Mouse (Mus musculus): ENCODE measurements around the gene Polr2g. TPM values are rescaled to one million over a fixed set of nuclear protein-coding genes. Genes with fewer than 3 reads are reported as not detected.

The Polr2g gene
- polyA plus RNA-seq, 1 experiment from 2014 or later, result 123 TPM

DNA sequence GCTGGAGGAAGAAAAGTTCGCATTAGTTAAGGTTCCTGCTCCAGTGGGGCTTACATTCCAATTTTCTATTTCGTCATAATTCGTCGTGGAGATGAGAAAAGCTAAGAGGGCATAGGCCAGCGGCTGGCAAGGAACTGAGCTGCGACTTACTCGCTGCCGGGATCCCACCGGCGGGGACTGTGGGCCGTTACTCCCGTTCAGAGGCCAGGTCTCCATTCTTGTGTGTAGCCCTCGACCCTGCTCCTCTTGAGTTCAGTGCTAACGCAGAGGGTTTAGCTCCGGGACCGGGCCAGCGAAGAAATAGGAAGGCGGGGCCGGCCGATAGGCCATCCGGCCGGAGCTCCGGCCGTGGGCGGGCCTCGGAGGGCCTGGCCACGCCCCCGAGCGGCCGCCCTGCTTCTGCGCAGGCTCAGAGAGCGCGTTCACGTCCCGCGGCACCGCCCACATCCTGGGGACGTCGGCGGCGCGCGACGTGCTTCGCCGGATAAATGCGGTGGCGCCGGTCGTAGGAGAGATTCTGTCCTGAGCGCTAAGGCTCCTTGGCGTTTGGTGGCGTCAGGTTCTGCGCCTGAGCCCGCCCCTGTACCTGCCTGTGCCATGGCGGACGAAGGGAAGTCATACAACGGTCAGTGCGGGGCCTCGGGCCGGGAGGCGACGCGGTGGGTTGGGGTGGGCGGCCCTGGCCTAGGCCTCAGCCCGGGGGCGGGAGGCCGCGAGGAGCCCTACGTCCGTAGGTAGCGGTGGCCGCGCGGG is 41.6 kb downstream of the Polr2g start, which contains the start of gene Nxf1:
Nxf1 (plus strand) TSS at position 439 of the 753 bp plus-strand sequence.
- ATAC-seq (peak; percentile 97), DNase-seq (ENCODE audit: low spot score) (peak; percentile 97)
- H3K36me3 ChIP-seq (ENCODE audit: insufficient read depth, low read length), result peaks cover 11% of the 10 kb centered on the region
- H3K9me3 ChIP-seq (ENCODE audit: low read length), result no peaks in the 10 kb centered on the region
- H3K4me2 ChIP-seq (replicated peaks; ENCODE audit: low read depth, low read length), result peak within 1 kb of the TSS; percentile 75
- WGBS, result 0% methylated on average over 61 of the region's 75 CpGs
- H3K4me1 ChIP-seq (ENCODE audit: insufficient read depth, low read depth, low read length), result peaks cover 6% of the 10 kb centered on the region; the same call in 1 of the 2 replicates
- peak within 1 kb of the TSS; percentile 96 for H3K9ac ChIP-seq (replicated peaks; ENCODE audit: low read depth)
- H3K27ac ChIP-seq (ENCODE audit: low read length), result peak within 1 kb of the TSS; percentile 93
- no peaks in the 10 kb centered on the region for H3K27me3 ChIP-seq (replicated peaks; ENCODE audit: insufficient read depth, low read length)
- H3K4me3 ChIP-seq (ENCODE audit: low read depth, low read length), result peak within 1 kb of the TSS; percentile 96
- TF ChIP-seq EP300 (IDR thresholded peaks at IDR 0.05) (no peak), CTCF (IDR thresholded peaks at IDR 0.05) (peak; percentile 31)

DNA sequence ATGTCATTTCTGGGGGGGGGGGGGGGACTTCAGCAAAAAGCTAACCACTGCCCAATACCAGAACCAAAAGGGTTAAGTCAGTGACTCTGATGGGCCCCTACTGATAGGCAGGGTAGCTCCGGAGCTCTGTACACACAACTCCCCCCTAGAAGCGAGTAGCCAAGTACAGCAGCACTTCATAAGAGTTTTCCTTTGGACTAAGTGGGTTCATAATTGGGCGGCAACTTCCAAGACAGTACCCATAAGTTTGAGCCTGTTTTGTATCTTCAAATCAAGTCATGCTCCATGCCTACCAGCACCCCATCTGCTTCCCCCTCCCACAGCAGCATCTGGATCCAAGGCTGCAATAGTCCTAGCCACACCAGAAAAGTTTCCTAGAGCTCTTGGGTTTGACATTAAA is 42.7 kb downstream of the Polr2g start:
- Histone ChIP-seq H3K36me3 (ENCODE audit: insufficient read depth, low read length) (peaks cover 17% of the 10 kb centered on the region), H3K9me3 (ENCODE audit: low read length) (no peaks in the 10 kb centered on the region), H3K4me3 (ENCODE audit: low read depth, low read length) (no peak overlapping the region), H3K4me2 (replicated peaks; ENCODE audit: low read depth, low read length) (peak overlapping the region; percentile 75; the same call in 1 of the 2 replicates), H3K27me3 (replicated peaks; ENCODE audit: insufficient read depth, low read length) (no peaks in the 10 kb centered on the region), H3K27ac (ENCODE audit: low read length) (peak overlapping the region; percentile 93), H3K9ac (replicated peaks; ENCODE audit: low read depth) (no peak overlapping the region), H3K4me1 (ENCODE audit: insufficient read depth, low read depth, low read length) (peaks cover 6% of the 10 kb centered on the region; the same call in 1 of the 2 replicates)
- TF ChIP-seq EP300 (IDR thresholded peaks at IDR 0.05) (no peak), CTCF (IDR thresholded peaks at IDR 0.05) (no peak)
- ATAC-seq (no peak), DNase-seq (ENCODE audit: low spot score) (no peak)
- 45% methylated on average over 3 of the region's 3 CpGs for WGBS

DNA sequence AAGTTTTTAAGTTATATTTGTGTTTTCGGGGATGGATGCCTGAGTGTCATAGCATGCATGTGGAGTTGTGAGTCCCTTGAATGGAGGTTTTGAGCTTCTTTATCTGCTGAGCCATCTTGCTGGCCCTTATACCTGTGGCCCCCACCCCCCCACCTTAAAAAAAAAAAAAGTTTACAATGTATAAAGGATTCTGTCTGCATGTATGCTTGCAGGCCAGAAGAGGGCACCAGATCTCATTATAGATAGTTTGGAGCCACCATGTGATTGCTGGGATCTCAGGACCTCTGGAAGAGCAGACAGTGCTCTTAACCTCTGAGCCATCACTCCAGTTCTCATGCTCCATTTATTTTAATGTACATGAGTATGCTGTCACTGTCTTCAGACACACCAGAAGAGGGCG is 51.0 kb downstream of the Polr2g start:
- Histone ChIP-seq H3K27me3 (replicated peaks; ENCODE audit: insufficient read depth, low read length) (no peaks in the 10 kb centered on the region), H3K9me3 (ENCODE audit: low read length) (no peaks in the 10 kb centered on the region), H3K36me3 (ENCODE audit: insufficient read depth, low read length) (peaks cover 52% of the 10 kb centered on the region), H3K27ac (ENCODE audit: low read length) (no peak overlapping the region), H3K4me3 (ENCODE audit: low read depth, low read length) (no peak overlapping the region), H3K4me2 (replicated peaks; ENCODE audit: low read depth, low read length) (no peak overlapping the region), H3K9ac (replicated peaks; ENCODE audit: low read depth) (no peak overlapping the region), H3K4me1 (ENCODE audit: insufficient read depth, low read depth, low read length) (peaks cover 6% of the 10 kb centered on the region; the same call in 1 of the 2 replicates)
- 71% methylated on average over 2 of the region's 2 CpGs for WGBS
- DNase-seq (ENCODE audit: low spot score) (peak; percentile 50), ATAC-seq (no peak)
- no peak for TF ChIP-seq EP300 (IDR thresholded peaks at IDR 0.05)
- TF ChIP-seq CTCF (IDR thresholded peaks at IDR 0.05), result peak; percentile 61

- DNase-seq (ENCODE audit: low spot score), result no peak
- 86% methylated on average over 1 of the region's 1 CpGs for WGBS
- Histone ChIP-seq H3K36me3 (ENCODE audit: insufficient read depth, low read length) (peaks cover 44% of the 10 kb centered on the region), H3K4me3 (ENCODE audit: low read depth, low read length) (no peak overlapping the region), H3K27ac (ENCODE audit: low read length) (no peak overlapping the region), H3K4me1 (ENCODE audit: insufficient read depth, low read depth, low read length) (peaks cover 12% of the 10 kb centered on the region; the same call in 1 of the 2 replicates), H3K27me3 (replicated peaks; ENCODE audit: insufficient read depth, low read length) (no peaks in the 10 kb centered on the region), H3K9ac (replicated peaks; ENCODE audit: low read depth) (no peak overlapping the region), H3K4me2 (replicated peaks; ENCODE audit: low read depth, low read length) (no peak overlapping the region), H3K9me3 (ENCODE audit: low read length) (no peaks in the 10 kb centered on the region)
- TF ChIP-seq CTCF (IDR thresholded peaks at IDR 0.05), result no peak
- no peak for ATAC-seq
Measured at GRCm38 (mm10) chr19:8745382-8745781, 53.0 kb downstream of the Polr2g start.

Other genes with a start within 250 kb of the Polr2g start
- gene Slc22a8, start 207.3 kb downstream of the Polr2g start, polyA plus RNA-seq (2015; fragmentation: Nextera tagmentation; extraction: Ambion mirVana), result 0.20 and 0.56 TPM in 2 replicates
- gene Slc22a6, start 180.5 kb downstream of the Polr2g start, polyA plus RNA-seq (2015; fragmentation: Nextera tagmentation; extraction: Ambion mirVana), result not detected in 2 replicates
- gene Chrm1, start 134.8 kb downstream of the Polr2g start, polyA plus RNA-seq (2015; fragmentation: Nextera tagmentation; extraction: Ambion mirVana), result 0.14 and 0.21 TPM in 2 replicates
- 91.8 and 97.9 TPM in 2 replicates for gene Slc3a2, start 75.2 kb downstream of the Polr2g start, polyA plus RNA-seq (2015; fragmentation: Nextera tagmentation; extraction: Ambion mirVana)
- 45.3 and 48.7 TPM in 2 replicates for gene Wdr74, start 62.8 kb downstream of the Polr2g start, polyA plus RNA-seq (2015; fragmentation: Nextera tagmentation; extraction: Ambion mirVana)
- gene 1700092M07Rik, start 57.9 kb downstream of the Polr2g start, polyA plus RNA-seq (2015; fragmentation: Nextera tagmentation; extraction: Ambion mirVana), result 0.75 and 0.82 TPM in 2 replicates
- 130 and 143 TPM in 2 replicates for gene Stx5a, start 57.2 kb downstream of the Polr2g start, polyA plus RNA-seq (2015; fragmentation: Nextera tagmentation; extraction: Ambion mirVana)
- 88.8 and 89.7 TPM in 2 replicates for gene Nxf1, start 41.5 kb downstream of the Polr2g start, polyA plus RNA-seq (2015; fragmentation: Nextera tagmentation; extraction: Ambion mirVana)
- gene Tmem223, start 27.6 kb downstream of the Polr2g start, polyA plus RNA-seq (2015; fragmentation: Nextera tagmentation; extraction: Ambion mirVana), result 157 and 159 TPM in 2 replicates
- gene Tmem179b, start 24.1 kb downstream of the Polr2g start, polyA plus RNA-seq (2015; fragmentation: Nextera tagmentation; extraction: Ambion mirVana), result 114 and 127 TPM in 2 replicates
- gene Taf6l, start 12.2 kb downstream of the Polr2g start, polyA plus RNA-seq (2015; fragmentation: Nextera tagmentation; extraction: Ambion mirVana), result 11.8 and 12.9 TPM in 2 replicates
- gene Zbtb3, start 4.0 kb upstream of the Polr2g start, polyA plus RNA-seq (2015; fragmentation: Nextera tagmentation; extraction: Ambion mirVana), result 2.3 and 2.6 TPM in 2 replicates
- 21.4 and 22.8 TPM in 2 replicates for gene Ttc9c, start 20.8 kb upstream of the Polr2g start, polyA plus RNA-seq (2015; fragmentation: Nextera tagmentation; extraction: Ambion mirVana)
- gene Hnrnpul2, start 21.4 kb upstream of the Polr2g start, polyA plus RNA-seq (2015; fragmentation: Nextera tagmentation; extraction: Ambion mirVana), result 4.3 and 5.3 TPM in 2 replicates
- not detected in 2 replicates for gene AC129217.1, start 31.2 kb upstream of the Polr2g start, polyA plus RNA-seq (2015; fragmentation: Nextera tagmentation; extraction: Ambion mirVana)
- gene Bscl2, start 38.9 kb upstream of the Polr2g start, polyA plus RNA-seq (2015; fragmentation: Nextera tagmentation; extraction: Ambion mirVana), result 66.3 and 66.8 TPM in 2 replicates
- 0.35 and 0.46 TPM in 2 replicates for gene Gng3, start 40.6 kb upstream of the Polr2g start, polyA plus RNA-seq (2015; fragmentation: Nextera tagmentation; extraction: Ambion mirVana)
- gene Lrrn4cl, start 52.2 kb upstream of the Polr2g start, polyA plus RNA-seq (2015; fragmentation: Nextera tagmentation; extraction: Ambion mirVana), result 1.7 and 1.9 TPM in 2 replicates
- 153 and 164 TPM in 2 replicates for gene Ubxn1, start 72.9 kb upstream of the Polr2g start, polyA plus RNA-seq (2015; fragmentation: Nextera tagmentation; extraction: Ambion mirVana)
- 75.2 and 84.3 TPM in 2 replicates for gene Uqcc3, start 82.3 kb upstream of the Polr2g start, polyA plus RNA-seq (2015; fragmentation: Nextera tagmentation; extraction: Ambion mirVana)
- 33.6 and 40.0 TPM in 2 replicates for gene Lbhd1, start 85.2 kb upstream of the Polr2g start, polyA plus RNA-seq (2015; fragmentation: Nextera tagmentation; extraction: Ambion mirVana)
- gene Gm49403, start 85.4 kb upstream of the Polr2g start, polyA plus RNA-seq (2015; fragmentation: Nextera tagmentation; extraction: Ambion mirVana), result not detected in 2 replicates
- gene 1810009A15Rik, start 90.3 kb upstream of the Polr2g start, polyA plus RNA-seq (2015; fragmentation: Nextera tagmentation; extraction: Ambion mirVana), result 44.4 and 45.3 TPM in 2 replicates
- not detected in 2 replicates for gene Gm49416, start 90.3 kb upstream of the Polr2g start, polyA plus RNA-seq (2015; fragmentation: Nextera tagmentation; extraction: Ambion mirVana)
- 16.6 and 16.7 TPM in 2 replicates for gene Ints5, start 94.4 kb upstream of the Polr2g start, polyA plus RNA-seq (2015; fragmentation: Nextera tagmentation; extraction: Ambion mirVana)
- 41.4 and 45.7 TPM in 2 replicates for gene Ganab, start 99.5 kb upstream of the Polr2g start, polyA plus RNA-seq (2015; fragmentation: Nextera tagmentation; extraction: Ambion mirVana)
- 39.5 and 39.6 TPM in 2 replicates for gene B3gat3, start 121.8 kb upstream of the Polr2g start, polyA plus RNA-seq (2015; fragmentation: Nextera tagmentation; extraction: Ambion mirVana)
- 4.9 and 5.7 TPM in 2 replicates for gene Rom1, start 130.8 kb upstream of the Polr2g start, polyA plus RNA-seq (2015; fragmentation: Nextera tagmentation; extraction: Ambion mirVana)
- 28.6 and 30.5 TPM in 2 replicates for gene Eml3, start 131.0 kb upstream of the Polr2g start, polyA plus RNA-seq (2015; fragmentation: Nextera tagmentation; extraction: Ambion mirVana)
- 81.8 and 84.7 TPM in 2 replicates for gene Mta2, start 143.3 kb upstream of the Polr2g start, polyA plus RNA-seq (2015; fragmentation: Nextera tagmentation; extraction: Ambion mirVana)
- gene Tut1, start 155.3 kb upstream of the Polr2g start, polyA plus RNA-seq (2015; fragmentation: Nextera tagmentation; extraction: Ambion mirVana), result 12.8 and 13.6 TPM in 2 replicates
- gene Eef1g, start 168.5 kb upstream of the Polr2g start, polyA plus RNA-seq (2015; fragmentation: Nextera tagmentation; extraction: Ambion mirVana), result 153 and 159 TPM in 2 replicates
- 151 and 163 TPM in 2 replicates for gene Ahnak, start 190.7 kb upstream of the Polr2g start, polyA plus RNA-seq (2015; fragmentation: Nextera tagmentation; extraction: Ambion mirVana)